10 mouse cellular contexts compared by ENCODE assay signal in the genomic region with DNA sequence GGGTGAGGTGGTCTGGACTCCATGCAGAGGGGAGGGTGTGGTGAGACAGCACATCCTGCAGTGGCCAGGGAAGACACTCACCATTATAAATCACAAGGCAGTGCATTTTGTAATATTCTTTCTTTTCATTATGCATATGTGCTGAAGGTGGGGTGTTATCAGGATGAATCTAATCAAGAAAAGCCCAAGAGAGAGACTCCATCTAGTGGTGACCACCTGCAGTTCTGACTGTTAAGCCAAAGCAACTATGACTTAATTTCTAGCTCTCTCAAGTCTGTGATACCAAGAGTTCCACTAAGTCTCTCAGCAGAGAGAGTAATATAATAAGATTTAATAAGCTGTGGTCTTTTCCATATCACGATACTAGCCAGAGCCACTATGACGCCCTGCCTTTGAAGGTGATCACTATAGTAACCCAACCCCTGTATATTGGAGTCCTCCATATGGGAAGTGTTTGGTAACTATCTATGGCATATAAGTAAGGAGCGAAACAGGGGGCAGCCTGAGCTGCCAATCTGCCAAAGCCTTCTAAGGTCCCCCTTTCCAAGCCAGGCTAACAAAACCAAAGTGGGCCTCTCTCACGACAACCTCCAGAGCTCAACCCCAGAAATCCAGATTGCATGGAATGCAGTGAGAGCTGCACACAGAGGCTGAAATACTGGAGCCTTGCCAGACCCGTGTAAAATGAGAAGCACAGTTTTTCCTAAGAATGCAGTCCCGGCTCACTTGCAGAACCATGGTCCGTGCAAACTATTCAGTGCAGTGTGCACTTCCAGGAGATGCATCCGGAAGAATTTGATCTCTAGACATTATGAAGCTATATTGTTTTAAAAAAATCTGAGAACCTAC.
DNase-seq lines count a peak whose midpoint lies in the region; ATAC-seq lines count a peak whose summit lies in the region.
"Had no signal": no experiment of that assay in that cellular context is flagged by ENCODE, and none has a peak within 500 bp of the region (broad histone marks: within the 10 kb centered on the region; RNA-seq: fewer than 3 reads in every experiment).

No protein-coding gene starts in this region.

- no peaks in the 10 kb centered on the region for H3K9me3 ChIP-seq in hindbrain, embryonic 13.5 days
- H3K9me3 ChIP-seq in hindbrain, embryonic 16.5 days (ENCODE audit: control insufficient read depth, low read length) = no peaks in the 10 kb centered on the region
- H3K9me3 ChIP-seq in forebrain, embryonic 15.5 days = no peaks in the 10 kb centered on the region
- H3K9me3 ChIP-seq: heart, embryonic 12.5 days had no signal

- peak overlapping the region; percentile 50; the same call in 1 of the 2 replicates for H3K27ac ChIP-seq in hindbrain, embryonic 13.5 days
- H3K27ac ChIP-seq in hindbrain, embryonic 16.5 days (ENCODE audit: low read depth, low read length) = no peak overlapping the region
- peak overlapping the region; percentile 12; the same call in 1 of the 2 replicates for H3K27ac ChIP-seq in forebrain, embryonic 15.5 days (replicated peaks)

- intact Hi-C loops in left cerebral cortex, postnatal 14 days (cut with DNase I) = no loop called here

- H3K27me3 ChIP-seq in hindbrain, embryonic 13.5 days = 0 out of 2 replicates have a peak, but pooled peaks cover 5% of the 10 kb centered on the region
- H3K27me3 ChIP-seq in hindbrain, embryonic 16.5 days (replicated peaks; ENCODE audit: control insufficient read depth, insufficient read depth, low read length) = no peaks in the 10 kb centered on the region
- no peaks in the 10 kb centered on the region for H3K27me3 ChIP-seq in forebrain, embryonic 15.5 days
- H3K27me3 ChIP-seq: heart, embryonic 12.5 days had no signal

- no peaks in the 10 kb centered on the region for H3K36me3 ChIP-seq in hindbrain, embryonic 13.5 days
- H3K36me3 ChIP-seq in hindbrain, embryonic 16.5 days (ENCODE audit: control insufficient read depth, insufficient read depth, low read length) = no peaks in the 10 kb centered on the region
- H3K36me3 ChIP-seq in forebrain, embryonic 15.5 days = no peaks in the 10 kb centered on the region
- H3K36me3 ChIP-seq: heart, embryonic 12.5 days had no signal

- ATAC-seq in hindbrain, embryonic 13.5 days (ENCODE audit: low FRiP score) = no peak
- ATAC-seq in hindbrain, embryonic 16.5 days = no peak
- no peak for ATAC-seq in forebrain, embryonic 15.5 days (replicated peaks)

- H3K4me2 ChIP-seq in hindbrain, embryonic 13.5 days = no peak overlapping the region
- no peak overlapping the region for H3K4me2 ChIP-seq in hindbrain, embryonic 16.5 days (ENCODE audit: low read length)
- no peak overlapping the region for H3K4me2 ChIP-seq in forebrain, embryonic 15.5 days (replicated peaks)
- H3K4me2 ChIP-seq: heart, embryonic 12.5 days; liver, embryonic 11.5 days had no signal

- 56% methylated on average over 8 of the region's 8 CpGs for WGBS in hindbrain, embryonic 13.5 days
- 46% methylated on average over 8 of the region's 8 CpGs for WGBS in hindbrain, embryonic 16.5 days
- 35% methylated on average over 8 of the region's 8 CpGs for WGBS in forebrain, embryonic 15.5 days

- H3K4me1 ChIP-seq in hindbrain, embryonic 13.5 days (replicated peaks) = peaks cover 18% of the 10 kb centered on the region
- H3K4me1 ChIP-seq in hindbrain, embryonic 16.5 days (ENCODE audit: control insufficient read depth, insufficient read depth, low read depth, low read length) = no peaks in the 10 kb centered on the region; the same call in 1 of the 2 replicates
- peaks cover 29% of the 10 kb centered on the region for H3K4me1 ChIP-seq in forebrain, embryonic 15.5 days

- H3K9ac ChIP-seq in hindbrain, embryonic 13.5 days = no peak overlapping the region
- no peak overlapping the region for H3K9ac ChIP-seq in hindbrain, embryonic 16.5 days (ENCODE audit: low read depth, low read length)
- no peak overlapping the region for H3K9ac ChIP-seq in forebrain, embryonic 15.5 days (replicated peaks)
- H3K9ac ChIP-seq: heart, embryonic 12.5 days had no signal

- peak; percentile 47 to 58 for DNase-seq in left cerebral cortex, postnatal 14 days (ENCODE audit: low spot score in 2 of 2)
- no peak for DNase-seq in left cerebral cortex, adult 8-10 months (ENCODE audit: low spot score in 2 of 2)
- DNase-seq in NIH3T3 (ENCODE audit: low read depth) = peak; percentile 25
- DNase-seq in thymus, postnatal 14 days = no peak
- DNase-seq: lung, postnatal 4 days had no signal

- H3K4me3 ChIP-seq in hindbrain, embryonic 13.5 days = no peak overlapping the region
- H3K4me3 ChIP-seq in hindbrain, embryonic 16.5 days (ENCODE audit: low read length) = no peak overlapping the region
- no peak overlapping the region for H3K4me3 ChIP-seq in forebrain, embryonic 15.5 days
- H3K4me3 ChIP-seq: heart, embryonic 12.5 days had no signal

Comparison
In these comparisons a context has a peak if more than half of its experiments do, and no peak if none do; other contexts are left out.
1. DNase-seq: peak in left cerebral cortex, postnatal 14 days (2 of 2) and NIH3T3 (single experiment); none in left cerebral cortex, adult 8-10 months (0 of 2) and thymus, postnatal 14 days (single experiment).